Mouse (Mus musculus): Measurements from ENCODE around the gene Ccnl2.

DNA sequence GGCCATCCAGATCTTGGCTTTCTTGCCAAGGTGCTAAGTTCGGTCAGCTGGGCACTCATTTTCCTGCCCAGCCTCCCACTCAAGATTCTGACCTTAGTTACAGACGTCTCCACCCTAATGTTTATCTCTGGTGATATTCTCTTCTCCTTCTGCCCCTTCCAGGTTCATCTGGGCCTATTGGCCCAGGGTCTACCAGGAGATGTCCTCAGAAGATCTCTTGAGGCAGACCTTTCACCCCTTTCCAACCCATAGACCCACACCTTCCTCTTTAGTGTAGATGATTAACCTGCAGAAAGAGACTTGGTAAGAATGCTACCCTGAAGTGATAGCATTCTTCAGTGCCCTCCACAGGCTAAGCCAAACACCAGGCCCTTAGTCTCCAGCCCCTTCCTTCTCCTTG lies 40.6 kb upstream of the Ccnl2 start:
- TF ChIP-seq MAX (IDR thresholded peaks at IDR 0.05) (no peak), CEBPB (IDR thresholded peaks at IDR 0.05; ENCODE audit: low read depth) (no peak), CTCF (IDR thresholded peaks at IDR 0.05; ENCODE audit: control insufficient read depth, insufficient read depth, insufficient read length) (no peak)

All from C2C12 (cell line).